Mouse (Mus musculus) kidney, postnatal 25 days (tissue): ENCODE measurements around the gene Lgals4.
A peak's percentile ranks its signal among the peaks of the same experiment; 100 is the strongest.

ENCODE experiments used
- DNase-seq, 2 experiments: peaks; one replicate each; pipeline ENCODE4 v3.0.0; 2021; ENCODE audit warnings: mixed read lengths in 2 of 2

The Lgals4 gene

GRCm38 (mm10) chr7:28833723-28834347 lies at the start of gene Lgals4:
Gene Lgals4, plus strand, starts transcription at chr7:28833854.
- no peak for DNase-seq

DNA sequence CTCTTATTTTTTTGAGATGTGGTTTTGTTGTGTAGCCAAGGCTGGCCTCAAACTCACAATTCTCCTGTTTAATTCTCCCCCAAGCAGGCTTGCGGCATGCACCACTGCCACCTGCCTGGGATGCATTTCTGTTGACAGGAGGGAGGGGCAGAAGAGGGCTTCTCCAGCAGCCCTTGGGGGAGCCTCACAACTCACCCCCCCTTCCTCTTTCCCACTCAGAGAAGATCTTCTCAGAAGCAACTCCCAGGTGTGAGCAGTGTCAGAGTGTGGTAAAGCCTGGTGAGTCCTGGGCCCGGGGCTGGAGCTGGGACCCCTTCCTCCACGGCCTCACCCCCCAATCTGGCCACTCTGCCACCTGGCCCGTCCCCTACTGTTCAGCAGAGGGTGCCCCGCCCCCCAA lies 48.5 kb upstream of the Lgals4 start:
- no peak for DNase-seq

DNA sequence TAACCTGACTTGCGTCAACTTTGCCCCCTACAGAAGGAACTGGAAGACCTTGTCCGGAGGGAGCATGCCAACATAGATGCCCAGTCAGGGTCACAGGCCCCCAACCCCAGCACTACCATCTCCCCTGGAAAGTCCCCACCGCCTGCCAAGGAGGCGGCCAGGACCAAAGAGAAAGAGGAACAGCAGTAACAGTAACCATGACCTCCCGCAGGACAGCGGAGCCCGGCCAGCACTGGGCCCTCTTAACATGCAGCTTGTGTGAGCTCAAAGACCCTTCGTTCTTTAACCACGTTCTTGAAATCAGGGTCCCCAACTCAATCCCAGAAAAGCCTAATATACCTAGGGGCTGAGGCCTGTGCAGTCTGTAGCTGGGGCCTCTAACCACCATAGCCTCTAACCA lies 45.8 kb upstream of the Lgals4 start:
- DNase-seq, result no peak

DNA sequence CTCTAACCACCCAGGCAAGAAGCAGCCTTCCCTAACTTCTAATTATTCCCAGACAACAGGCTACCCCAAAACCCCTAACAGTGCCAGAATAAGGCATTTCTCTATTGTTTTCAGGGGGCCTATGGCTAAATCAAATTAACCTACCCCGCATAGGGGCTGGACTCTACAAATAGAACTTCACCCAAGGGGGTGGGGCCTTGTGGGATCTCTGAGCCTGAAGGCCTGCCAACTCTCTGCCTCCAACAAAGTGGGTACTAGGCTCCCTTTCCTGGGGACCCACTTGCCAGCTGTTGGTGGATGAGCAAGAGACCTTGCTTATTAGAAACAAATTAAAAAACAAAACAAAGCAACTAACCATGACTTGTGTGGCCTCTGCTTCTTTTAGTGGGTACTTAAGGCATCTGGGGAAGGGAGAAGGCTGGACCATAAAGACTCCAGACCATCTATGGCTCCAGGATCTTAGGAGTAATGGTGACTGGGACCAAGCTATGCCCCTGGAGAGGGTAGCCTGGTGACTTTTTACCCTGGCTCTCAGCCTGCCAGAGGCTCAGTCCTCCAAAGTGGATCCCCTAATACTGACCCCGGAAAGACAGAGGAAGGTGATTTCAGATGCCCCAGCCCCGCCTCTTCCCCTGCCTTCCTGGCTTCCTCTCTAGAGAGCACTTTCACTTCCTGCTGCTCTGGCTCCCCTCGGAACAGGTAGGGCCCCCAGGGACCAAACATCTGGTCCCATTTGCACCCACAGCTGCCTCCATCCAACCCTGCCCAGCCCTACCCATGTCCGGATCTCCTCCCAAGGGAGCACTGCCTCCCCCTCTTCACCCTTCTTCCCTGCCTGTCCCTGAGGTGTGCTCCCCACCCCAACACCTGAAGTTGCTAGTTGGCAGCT lies 45.1 kb upstream of the Lgals4 start, which contains the start of gene Rinl:
TSS of gene Rinl (plus strand) at position 663 of the 889 bp plus-strand sequence.
- no peak for DNase-seq

DNA sequence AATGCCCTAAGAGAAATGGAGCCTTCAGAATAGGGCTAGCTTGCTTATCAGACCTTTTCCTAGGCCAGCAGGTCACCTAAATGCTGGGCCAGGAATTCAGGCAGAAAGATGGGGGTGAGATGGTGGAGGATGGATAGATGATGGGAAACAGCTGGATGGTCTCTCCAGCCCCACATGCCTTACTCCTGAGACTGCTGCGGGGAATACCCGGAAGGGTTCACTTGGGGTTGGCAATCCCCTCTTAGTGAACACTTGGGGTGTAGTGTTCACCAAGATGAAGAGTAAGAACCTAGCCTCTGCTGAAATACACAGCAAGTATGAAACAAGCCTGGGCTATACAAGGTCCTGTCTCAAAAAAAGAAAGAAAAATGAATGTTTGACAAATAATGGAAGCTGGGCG lies 44.4 kb upstream of the Lgals4 start:
- DNase-seq, result no peak

- DNase-seq, result peak; percentile 46 to 72
Measured at GRCm38 (mm10) chr7:28790066-28790806, 43.4 kb upstream of the Lgals4 start.

GRCm38 (mm10) chr7:28791706-28792105 lies 41.9 kb upstream of the Lgals4 start:
- no peak for DNase-seq

- DNase-seq, result no peak
Measured at GRCm38 (mm10) chr7:28792391-28793185, 41.1 kb upstream of the Lgals4 start.

GRCm38 (mm10) chr7:28793834-28794233 lies 39.8 kb upstream of the Lgals4 start:
- peak; percentile 62 for DNase-seq

DNA sequence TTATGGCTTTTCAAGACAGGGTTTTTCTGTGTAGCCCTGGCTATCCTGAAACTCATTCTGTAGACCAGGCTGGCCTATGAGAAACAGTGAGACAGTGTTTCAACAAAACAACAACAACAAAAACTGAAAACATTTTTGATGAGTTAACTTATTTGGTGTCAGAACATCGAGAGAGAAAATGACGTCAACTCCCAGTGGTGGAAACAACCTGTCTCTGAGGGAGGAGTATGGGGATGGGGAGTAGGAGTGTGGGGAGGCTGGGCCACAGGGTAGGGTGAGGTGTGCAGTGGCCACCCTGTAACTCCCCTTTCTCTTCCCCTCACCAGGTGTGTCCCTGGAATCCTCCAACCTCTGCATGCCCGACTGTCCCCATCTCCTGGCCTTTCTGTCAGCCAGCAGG lies 39.2 kb upstream of the Lgals4 start:
- DNase-seq, result no peak

DNA sequence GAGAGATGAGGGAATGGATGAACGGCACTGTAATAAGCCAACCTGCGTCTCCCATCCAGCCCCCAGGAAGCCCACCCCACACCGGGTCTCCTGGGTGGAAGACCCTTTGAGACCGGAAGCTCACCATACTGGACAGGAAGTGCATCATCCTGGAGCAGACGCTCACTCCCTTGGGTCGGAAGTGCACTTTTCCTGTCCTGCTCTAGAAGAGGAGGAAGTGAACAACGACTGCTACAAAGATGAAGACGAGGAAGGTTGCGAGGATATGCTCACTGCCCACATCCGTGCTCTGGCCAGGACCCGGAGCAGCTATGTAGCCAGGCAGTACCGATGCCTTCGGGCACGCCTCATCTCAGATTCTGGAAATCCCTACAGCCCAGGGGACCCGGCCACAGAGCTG lies 37.8 kb upstream of the Lgals4 start:
- DNase-seq, result no peak

DNA sequence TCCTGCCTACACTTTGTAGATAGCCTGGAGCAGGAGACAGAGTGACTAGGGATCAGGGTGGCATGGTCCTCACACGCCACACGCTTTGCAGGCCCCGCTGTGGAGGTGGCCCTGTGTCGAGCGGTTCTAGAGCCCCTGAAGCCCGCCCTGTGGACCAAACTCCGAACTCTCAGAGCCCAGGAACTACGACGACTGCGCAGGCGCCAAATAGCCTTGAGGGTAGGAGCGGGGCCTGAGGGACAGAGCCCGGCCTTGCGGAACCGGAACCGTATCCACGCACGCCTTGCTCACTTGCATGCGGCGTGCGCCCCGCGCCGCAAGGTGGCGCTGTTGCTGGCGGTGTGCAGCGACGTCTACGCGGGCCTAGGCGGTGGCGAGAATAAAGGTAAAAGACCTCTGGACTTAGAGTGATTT lies 37.1 kb upstream of the Lgals4 start:
- DNase-seq, result peak; percentile 89 to 91

DNA sequence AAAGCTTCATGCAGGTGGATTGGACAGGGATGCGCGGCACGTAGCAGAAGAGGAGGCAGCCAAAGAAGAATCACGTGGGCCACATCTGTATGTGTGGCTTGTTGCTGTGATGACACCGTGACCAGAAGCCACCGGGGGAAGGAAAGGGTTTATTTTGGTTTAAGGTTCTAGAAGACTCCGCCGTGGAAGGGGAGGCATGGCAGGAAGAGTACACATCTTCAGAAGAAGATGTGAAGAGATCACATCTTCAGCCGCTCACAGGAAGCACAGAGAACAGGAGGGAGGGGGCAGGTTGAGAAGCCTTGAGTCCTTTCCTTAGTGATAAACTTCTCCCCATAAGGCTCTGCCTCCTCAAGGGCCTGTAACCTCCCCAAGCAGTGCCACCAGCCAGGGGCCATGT lies 33.7 kb upstream of the Lgals4 start:
- DNase-seq, result no peak

DNA sequence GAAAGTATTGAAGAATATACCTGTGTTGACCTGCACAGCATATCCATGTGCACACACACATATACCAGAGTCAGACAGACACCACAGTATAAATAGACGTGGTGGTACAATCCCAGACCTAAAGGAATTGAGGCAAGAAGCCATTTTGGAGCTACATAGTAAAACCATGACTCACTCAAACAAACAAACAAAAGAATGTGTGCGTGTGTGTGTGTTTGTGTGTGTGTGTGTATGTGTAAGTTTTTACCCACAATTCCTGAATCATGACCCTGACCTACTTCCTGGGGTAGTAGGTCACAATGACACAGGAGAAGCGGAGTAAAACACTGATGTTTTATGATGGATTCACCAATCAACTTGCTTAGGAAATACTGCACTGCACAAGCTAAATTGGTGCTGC lies 32.2 kb upstream of the Lgals4 start:
- no peak for DNase-seq

DNA sequence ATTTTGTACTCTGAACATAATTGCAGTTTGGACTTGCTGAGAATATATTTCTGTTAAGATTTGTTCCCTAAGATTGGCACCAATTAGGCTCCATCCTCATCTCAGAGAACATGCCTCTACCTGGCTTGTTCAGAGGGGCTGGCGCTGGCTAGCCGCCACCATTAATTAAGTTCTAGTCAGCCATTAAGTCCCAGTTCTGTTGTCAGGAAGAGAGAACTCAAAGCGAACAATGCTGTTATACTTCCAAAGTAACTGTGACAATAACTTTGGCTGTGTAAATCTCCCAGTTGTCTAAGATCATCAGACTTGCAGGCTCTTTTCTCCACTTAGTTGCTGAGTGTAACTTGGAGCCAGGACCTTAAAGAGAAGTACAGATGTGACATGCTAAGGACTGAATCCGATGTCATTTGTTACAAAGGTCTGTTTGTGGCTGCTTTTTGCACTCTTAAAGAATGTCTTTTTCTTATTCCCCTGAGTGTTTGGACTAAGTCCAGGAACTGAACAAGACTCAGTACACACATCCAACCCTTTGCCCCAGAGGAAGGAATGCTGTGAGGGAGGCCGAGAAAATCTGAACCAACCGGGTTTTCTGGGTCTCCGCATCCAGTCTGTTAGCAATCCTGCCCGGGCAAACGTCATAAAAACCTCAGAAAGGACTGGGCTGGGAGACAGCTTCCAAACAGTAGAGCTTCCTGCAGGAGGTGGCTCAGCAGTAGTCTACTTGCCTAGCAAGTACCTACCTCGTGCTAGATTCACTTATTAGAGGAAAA lies 31.6 kb upstream of the Lgals4 start:
- DNase-seq, result peak; percentile 73 to 87

GRCm38 (mm10) chr7:28802846-28803588 lies 30.6 kb upstream of the Lgals4 start:
- peak; percentile 86 to 92 for DNase-seq

GRCm38 (mm10) chr7:28803756-28804155 lies 29.9 kb upstream of the Lgals4 start:
- no peak for DNase-seq

GRCm38 (mm10) chr7:28806869-28807268 lies 26.8 kb upstream of the Lgals4 start:
- DNase-seq, result no peak

DNA sequence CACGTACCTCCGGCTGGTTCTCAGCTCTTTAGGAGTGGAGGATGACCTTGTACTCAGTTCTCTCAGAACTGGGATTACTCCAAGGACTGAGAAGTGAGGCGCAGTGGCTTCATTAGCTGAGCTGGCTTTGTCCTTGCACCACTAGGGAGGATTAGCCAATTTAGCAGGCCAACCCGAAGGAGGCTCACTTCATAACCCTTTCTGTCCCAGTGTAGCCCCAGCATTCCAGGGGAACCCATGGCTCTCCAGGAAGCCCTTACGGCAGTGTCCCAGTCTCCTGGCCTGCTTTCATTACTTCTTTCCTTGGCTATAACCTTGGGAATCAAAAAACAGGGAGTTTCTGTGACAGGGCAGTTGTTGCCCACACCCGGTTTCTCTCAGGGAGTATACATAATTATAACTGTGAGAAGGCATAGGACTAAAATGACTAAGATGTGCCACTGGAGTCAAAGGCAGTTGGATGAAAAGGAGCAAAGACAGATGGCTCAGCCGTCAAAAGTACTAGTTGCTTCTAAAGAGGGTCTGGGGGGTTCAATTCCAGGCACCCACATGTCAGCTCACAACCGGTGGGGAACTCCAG lies 25.9 kb upstream of the Lgals4 start:
- DNase-seq, result no peak

DNA sequence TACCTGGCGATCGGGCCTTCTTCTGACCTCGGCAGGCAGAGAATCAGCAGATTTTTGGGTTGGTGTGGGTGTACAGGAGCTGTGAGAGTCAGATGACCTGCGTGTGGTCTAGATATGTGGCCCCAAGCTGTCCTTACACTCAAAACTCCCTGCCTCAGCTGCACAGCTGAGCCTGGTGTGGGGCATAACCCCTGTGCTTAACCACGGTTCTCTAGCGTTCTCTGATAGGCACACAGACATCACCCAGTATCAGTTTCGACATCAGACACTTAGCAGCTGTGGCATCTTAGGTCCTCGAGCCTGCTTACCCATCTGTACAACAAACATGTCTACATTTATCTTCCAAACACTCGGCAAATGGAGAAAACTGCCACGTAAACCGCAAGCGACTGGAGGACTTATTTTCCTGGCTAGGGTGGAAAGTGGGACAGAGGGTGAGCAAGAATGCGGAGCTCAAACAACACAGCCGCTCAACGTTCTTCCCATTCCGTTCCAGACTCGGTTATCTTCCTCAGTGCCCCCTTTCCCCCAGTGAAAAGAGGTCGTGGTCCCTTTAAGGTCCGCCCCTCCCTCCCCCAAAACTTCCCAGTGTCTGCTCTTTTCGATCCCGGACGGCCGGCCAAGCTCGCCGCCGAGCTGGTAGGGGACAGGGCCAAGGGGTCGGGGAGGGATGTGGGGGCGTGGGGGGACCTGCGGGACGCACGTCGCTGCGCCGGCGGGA lies 25.3 kb upstream of the Lgals4 start, which contains the start of gene Hnrnpl:
TSS of gene Hnrnpl (plus strand) at position 321 of the 721 bp plus-strand sequence.
- DNase-seq, result peak; percentile 56 to 77
